Mouse (Mus musculus) midbrain, postnatal 0 days (tissue): ENCODE data around the gene Mcu. TPM values are rescaled to one million over a fixed set of nuclear protein-coding genes. Genes with fewer than 3 reads are reported as not detected.
A peak's percentile ranks its signal among the peaks of the same experiment; 100 is the strongest.

Experiments used
- ATAC-seq: fragments of 200-750 bp; cut with Nextera tagmentation; 2 replicates; pipeline ENCODE4 v1.8.0; 2017; ENCODE audit warnings: moderate number of reproducible peaks, mild to moderate bottlenecking, moderate TSS enrichment, moderate library complexity; ENCODE audit not compliant: low FRiP score
- DNase-seq: peaks from one replicate; pipeline ENCODE4 v3.0.0-alpha.2; 2015; ENCODE audit warnings: low spot score
- H3K27ac ChIP-seq: fragments of 300-500 bp; sonication (generic); 2 replicates; pipeline ENCODE4 v1.5.1; 2014; ENCODE audit warnings: low read depth, mild to moderate bottlenecking, low read length, mixed read lengths
- H3K27me3 ChIP-seq: fragments of 300-500 bp; sonication (generic); 2 replicates; pipeline ENCODE4 v1.6.1; 2014; ENCODE audit warnings: low read length, control low read depth, mixed read lengths; ENCODE audit not compliant: insufficient read depth
- H3K36me3 ChIP-seq: fragments of 300-500 bp; sonication (generic); 2 replicates; pipeline ENCODE4 v1.6.1; 2014; ENCODE audit warnings: low read length, control low read depth, mixed read lengths; ENCODE audit not compliant: insufficient read depth
- H3K4me1 ChIP-seq: fragments of 300-500 bp; sonication (generic); 2 replicates; pipeline ENCODE4 v1.6.1; 2014; ENCODE audit warnings: mild to moderate bottlenecking, control low read depth, antibody characterized with exemption, low read length, mixed read lengths; ENCODE audit not compliant: insufficient read depth
- H3K4me2 ChIP-seq: fragments of 300-500 bp; sonication (generic); 2 replicates; pipeline ENCODE4 v1.6.1; 2014; ENCODE audit warnings: low read depth, mild to moderate bottlenecking, low read length, mixed read lengths; ENCODE audit not compliant: poor library complexity, severe bottlenecking
- H3K4me3 ChIP-seq: fragments of 300-500 bp; sonication (generic); 2 replicates; pipeline ENCODE4 v1.5.1; 2014; ENCODE audit warnings: low read depth, mild to moderate bottlenecking, low read length, moderate library complexity
- H3K9ac ChIP-seq: fragments of 300-500 bp; sonication (generic); replicated peaks from 2 replicates; pipeline ENCODE4 v1.6.1; 2014; ENCODE audit warnings: mild to moderate bottlenecking, low read length, moderate library complexity, mixed read lengths; ENCODE audit not compliant: poor library complexity, severe bottlenecking
- H3K9me3 ChIP-seq: fragments of 300-500 bp; sonication (generic); 2 replicates; pipeline ENCODE4 v1.6.1; 2016; ENCODE audit warnings: low read length, control low read depth
- CTCF ChIP-seq: IDR thresholded peaks from 2 replicates; pipeline ENCODE4 v1.5.1; 2016; ENCODE audit warnings: antibody characterized with exemption, mild to moderate bottlenecking
- WGBS: fragments of 180-500 bp; shearing (Covaris S2); extraction: QIAGEN DNeasy Blood & Tissue Kit; methylation state at CpG from one replicate; pipeline ENCODE4 v1.1.7; 2014; 5-methylcytosine and 5-hydroxymethylcytosine counted together
- polyA plus RNA-seq: library from polyadenylated mRNA; unstranded; fragments of >200 nt; fragmentation: Nextera tagmentation; extraction: Ambion mirVana; gene quantifications from 2 replicates; pipeline ENCODE4 v1.2.1, GENCODE M21; 2015
- total RNA-seq: library from RNA; depleted of rRNA; stranded (reverse); fragments of >200 nt; gene quantifications from 2 replicates; pipeline ENCODE4 v1.2.3, GENCODE M21; 2014

Mcu gene
- total and polyA plus RNA-seq, 2 experiments from 2014 or later = 39.4 to 46.1 TPM

GRCm38 (mm10) chr10:59520701-59521100 lies 95.8 kb downstream of the Mcu start:
- H3K4me2 ChIP-seq = no peak overlapping the region
- no peak overlapping the region for H3K27ac ChIP-seq
- WGBS = 84% methylated on average over 2 of the region's 2 CpGs
- no peak overlapping the region for H3K4me3 ChIP-seq
- H3K36me3 ChIP-seq = no peaks in the 10 kb centered on the region
- no peaks in the 10 kb centered on the region for H3K27me3 ChIP-seq
- H3K9ac ChIP-seq = no peak overlapping the region
- no peaks in the 10 kb centered on the region for H3K9me3 ChIP-seq
- ATAC-seq (no peak), DNase-seq (no peak)
- no peak for TF ChIP-seq CTCF
- no peaks in the 10 kb centered on the region for H3K4me1 ChIP-seq

DNA sequence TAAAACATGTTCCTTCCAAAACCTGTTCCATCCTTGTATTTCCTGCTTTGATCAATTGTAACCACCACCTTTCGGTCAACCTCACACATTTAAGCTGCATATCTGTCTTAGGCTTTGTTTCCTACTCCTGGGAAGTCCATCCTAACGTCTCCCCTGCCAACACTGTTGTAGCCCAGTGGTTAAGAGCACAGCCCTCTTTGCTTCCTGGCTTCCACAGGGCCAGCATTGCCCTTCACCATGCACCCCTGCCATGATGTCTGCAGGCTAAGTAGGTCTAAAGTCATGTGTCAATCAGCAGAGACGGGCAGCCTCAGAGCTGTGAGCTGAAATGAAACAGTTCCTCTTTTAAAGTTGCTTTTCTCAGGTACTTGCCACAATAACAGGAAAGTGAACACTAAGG lies 97.1 kb downstream of the Mcu start:
- WGBS = 90% methylated on average over 3 of the region's 3 CpGs
- no peak overlapping the region for H3K4me2 ChIP-seq
- no peak for ATAC-seq

DNA sequence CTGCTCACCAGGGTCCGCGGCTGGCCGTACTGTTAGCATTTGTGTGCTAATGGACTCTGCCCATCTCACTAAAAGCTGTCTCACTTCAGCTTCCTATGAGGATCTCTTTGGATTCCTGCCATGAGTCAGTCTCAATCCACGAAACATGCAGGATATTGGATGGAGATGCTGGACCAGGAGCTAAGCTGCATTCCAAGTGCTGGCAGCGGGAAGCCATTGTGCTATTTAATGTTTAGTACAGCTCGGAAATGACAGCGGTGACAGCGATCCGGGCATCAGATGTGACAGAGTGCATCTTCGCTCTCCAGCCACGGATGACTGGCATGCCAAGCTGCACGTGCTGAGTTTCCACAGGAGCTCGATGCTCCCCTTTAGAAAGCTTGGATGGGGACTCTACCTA lies 99.3 kb downstream of the Mcu start:
- Histone ChIP-seq H3K9ac (no peak overlapping the region), H3K27me3 (no peaks in the 10 kb centered on the region), H3K9me3 (no peaks in the 10 kb centered on the region), H3K4me2 (no peak overlapping the region), H3K4me3 (no peak overlapping the region), H3K4me1 (no peaks in the 10 kb centered on the region), H3K36me3 (no peaks in the 10 kb centered on the region), H3K27ac (no peak overlapping the region)
- TF ChIP-seq CTCF = no peak
- DNase-seq = peak; percentile 65
- 82% methylated on average over 13 of the region's 13 CpGs for WGBS
- no peak for ATAC-seq

More for the DNA sequence above, 97.1 kb downstream of the Mcu start:
- H3K27ac ChIP-seq = no peak overlapping the region
- no peaks in the 10 kb centered on the region for H3K9me3 ChIP-seq
- TF ChIP-seq CTCF = no peak
- H3K36me3 ChIP-seq = no peaks in the 10 kb centered on the region
- H3K4me3 ChIP-seq = no peak overlapping the region
- H3K4me1 ChIP-seq = no peaks in the 10 kb centered on the region
- no peak overlapping the region for H3K9ac ChIP-seq
- DNase-seq = no peak
- H3K27me3 ChIP-seq = no peaks in the 10 kb centered on the region

- Histone ChIP-seq H3K4me2 (no peak overlapping the region), H3K4me1 (no peaks in the 10 kb centered on the region), H3K9me3 (no peaks in the 10 kb centered on the region), H3K27ac (no peak overlapping the region), H3K36me3 (no peaks in the 10 kb centered on the region), H3K4me3 (no peak overlapping the region), H3K9ac (no peak overlapping the region), H3K27me3 (no peaks in the 10 kb centered on the region)
- no peak for DNase-seq
- 84% methylated on average over 15 of the region's 15 CpGs for WGBS
- no peak for TF ChIP-seq CTCF
- no peak for ATAC-seq
Measured at GRCm38 (mm10) chr10:59514739-59515464, 101.6 kb downstream of the Mcu start.

GRCm38 (mm10) chr10:59512173-59512572 lies 104.3 kb downstream of the Mcu start:
- no peaks in the 10 kb centered on the region for H3K36me3 ChIP-seq
- no peak overlapping the region for H3K4me2 ChIP-seq
- no peak overlapping the region for H3K4me3 ChIP-seq
- H3K9me3 ChIP-seq = no peaks in the 10 kb centered on the region
- no peak for TF ChIP-seq CTCF
- no peak for ATAC-seq
- 88% methylated on average over 9 of the region's 9 CpGs for WGBS
- no peak for DNase-seq
- no peaks in the 10 kb centered on the region for H3K27me3 ChIP-seq
- no peak overlapping the region for H3K9ac ChIP-seq
- no peak overlapping the region for H3K27ac ChIP-seq
- no peaks in the 10 kb centered on the region for H3K4me1 ChIP-seq

DNA sequence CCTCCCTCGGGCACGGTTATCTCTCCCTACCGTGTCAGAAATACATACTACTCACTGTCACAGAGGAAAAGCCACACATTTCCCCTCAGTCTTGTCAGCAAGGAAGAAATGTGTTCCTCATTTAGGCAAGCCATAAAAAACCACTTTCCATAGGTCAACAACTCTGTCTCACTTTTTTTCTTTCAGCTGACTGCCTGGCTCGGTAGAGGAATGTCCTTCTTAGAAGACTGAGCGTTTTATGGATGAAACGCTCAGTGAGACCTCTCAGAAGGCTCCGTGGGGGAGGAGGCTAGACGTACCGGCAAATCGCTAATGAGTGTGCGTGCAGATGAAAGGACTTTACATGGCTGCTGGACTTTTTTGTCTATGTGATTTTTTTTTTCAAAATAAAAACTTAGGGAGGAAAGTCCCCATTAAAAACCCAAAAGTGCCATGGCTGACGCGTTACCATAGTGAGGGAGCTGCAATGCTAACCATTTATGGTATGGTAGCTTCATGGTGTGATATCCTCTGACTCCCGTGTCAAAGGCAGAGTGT lies 105.0 kb downstream of the Mcu start:
- Histone ChIP-seq H3K4me3 (no peak overlapping the region), H3K4me2 (no peak overlapping the region), H3K4me1 (no peaks in the 10 kb centered on the region), H3K9ac (no peak overlapping the region), H3K27ac (no peak overlapping the region), H3K36me3 (no peaks in the 10 kb centered on the region), H3K9me3 (no peaks in the 10 kb centered on the region), H3K27me3 (no peaks in the 10 kb centered on the region)
- DNase-seq = no peak
- 47% methylated on average over 14 of the region's 14 CpGs for WGBS
- no peak for ATAC-seq
- no peak for TF ChIP-seq CTCF
